Mouse (Mus musculus) bone marrow macrophage, adult 2 months (primary cell): Measurements from ENCODE around the gene Mybph.

ENCODE experiments used
- CTCF ChIP-seq: IDR thresholded peaks from 2 replicates; pipeline ENCODE4 v1.5.1; 2012; ENCODE audit warnings: low read depth, mild to moderate bottlenecking, low read length, moderate library complexity
- POLR2A ChIP-seq: IDR thresholded peaks from 2 replicates; pipeline ENCODE4 v1.6.1; 2012; ENCODE audit warnings: mild to moderate bottlenecking, low read depth, low read length, borderline replicate concordance

GRCm38 (mm10) chr1:134198197-134198995, 5.1 kb downstream of the Mybph start:
- TF ChIP-seq CTCF (no peak), POLR2A (no peak)
